Mouse (Mus musculus) layer of hippocampus, postnatal 14 days (tissue): ENCODE results near the gene Rora. TPM values are rescaled to one million over a fixed set of nuclear protein-coding genes. Genes with fewer than 3 reads are reported as not detected.

Source experiments
- DNase-seq, 2 experiments: peaks; one replicate each; pipeline ENCODE4 v3.0.0; 2021 to 2022; ENCODE audit warnings: low spot score in 2 of 2, mixed read lengths in 1 of 2
- total RNA-seq, 2 experiments: library from RNA; stranded (reverse); gene quantifications; 2 replicates each; pipeline ENCODE4 v1.2.3; 2021

The Rora gene
- total RNA-seq, 2 experiments from 2014 or later, result 29.3 to 49.5 TPM

- no peak for DNase-seq
These were observed 336.4 kb downstream of the Rora start for GRCm38 (mm10) chr9:68989885-68990449.

DNA sequence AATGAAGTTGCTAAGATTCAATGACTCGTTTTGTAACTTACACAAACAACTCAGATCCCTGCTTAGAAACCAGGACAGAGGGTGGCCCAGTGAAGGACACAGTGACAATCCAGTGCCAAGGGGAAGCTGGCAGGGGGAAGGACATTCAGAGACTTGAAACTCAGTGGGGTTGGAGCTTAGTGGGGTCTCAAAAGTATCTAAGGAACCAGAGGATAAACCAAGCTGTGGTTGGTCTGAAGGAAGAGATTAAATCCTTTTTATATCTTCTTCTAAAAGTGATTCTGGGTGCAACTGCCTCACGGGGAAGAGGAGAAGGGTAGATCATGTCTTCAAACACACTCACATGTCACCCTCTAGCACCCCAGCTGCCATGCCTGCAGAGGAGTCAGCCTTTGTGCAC is 340.3 kb downstream of the Rora start:
- no peak for DNase-seq

GRCm38 (mm10) chr9:68998961-68999360 is 345.4 kb downstream of the Rora start:
- DNase-seq, result no peak

DNA sequence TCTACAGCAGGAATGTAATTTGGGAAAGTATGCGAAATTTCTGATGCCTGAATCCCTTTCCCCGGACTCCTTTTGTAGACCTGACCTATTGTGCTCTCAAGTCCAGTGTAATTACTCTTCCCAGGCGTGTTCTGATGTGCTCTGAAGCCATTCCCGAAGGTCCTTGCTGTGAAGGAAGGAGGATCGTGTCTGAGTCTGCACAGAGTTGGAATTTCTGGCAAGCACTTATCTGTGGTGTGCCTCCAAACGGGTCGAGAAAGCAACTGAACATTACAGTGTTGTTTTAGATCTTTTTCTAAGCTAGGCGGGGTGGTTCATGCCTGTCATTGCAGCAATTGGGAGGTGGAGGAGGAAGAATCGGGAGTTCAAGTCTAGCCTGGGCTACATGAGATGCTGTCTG is 350.9 kb downstream of the Rora start:
- no peak for DNase-seq

DNA sequence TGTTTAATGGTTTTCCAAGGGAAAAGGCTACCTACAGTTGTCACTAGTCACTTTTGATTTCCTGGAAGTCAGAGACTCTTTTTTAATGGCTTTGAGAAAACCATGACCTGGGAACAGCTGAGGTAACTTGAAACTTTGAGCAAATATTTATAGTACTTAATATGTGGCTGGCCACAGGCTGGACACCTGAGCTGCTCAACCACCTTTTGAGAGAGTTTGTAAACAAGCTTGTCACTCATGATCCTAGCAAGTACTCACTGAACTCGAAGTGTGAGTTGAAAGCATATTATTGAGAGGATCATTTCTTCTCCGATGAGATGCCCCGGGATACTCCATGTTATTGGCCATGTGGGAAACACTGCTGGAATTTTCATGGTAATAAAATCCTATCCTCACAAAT is 353.1 kb downstream of the Rora start:
- DNase-seq, result no peak

- DNase-seq, result no peak
These were observed 355.1 kb downstream of the Rora start for GRCm38 (mm10) chr9:69008706-69009105.

GRCm38 (mm10) chr9:69010886-69011285 is 357.3 kb downstream of the Rora start:
- DNase-seq, result no peak

DNA sequence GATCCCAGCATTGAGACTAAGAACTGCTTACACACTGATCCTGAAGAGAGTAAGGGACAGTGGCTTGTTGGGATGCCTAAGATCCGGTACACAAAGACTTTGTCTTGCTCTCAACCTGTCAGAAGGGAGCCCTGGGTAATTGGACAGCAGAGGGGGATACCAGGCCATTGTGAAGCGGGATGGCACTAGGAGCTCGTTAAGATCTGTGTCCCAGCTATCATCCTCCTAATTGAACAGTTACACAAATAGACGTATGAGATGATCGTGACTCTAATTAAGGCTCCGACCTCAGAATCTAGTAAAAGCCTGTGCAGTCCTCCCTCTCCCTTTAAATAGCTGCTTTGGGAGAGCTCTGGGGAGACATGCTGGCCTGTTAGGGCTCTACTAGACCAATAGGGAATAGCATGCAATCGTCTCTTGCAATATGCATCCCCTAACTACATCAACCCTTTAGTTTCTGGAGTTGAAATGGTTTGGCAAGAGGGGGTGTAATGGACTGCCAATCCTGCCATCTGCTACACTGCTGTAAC is 359.7 kb downstream of the Rora start:
- DNase-seq, result no peak

DNA sequence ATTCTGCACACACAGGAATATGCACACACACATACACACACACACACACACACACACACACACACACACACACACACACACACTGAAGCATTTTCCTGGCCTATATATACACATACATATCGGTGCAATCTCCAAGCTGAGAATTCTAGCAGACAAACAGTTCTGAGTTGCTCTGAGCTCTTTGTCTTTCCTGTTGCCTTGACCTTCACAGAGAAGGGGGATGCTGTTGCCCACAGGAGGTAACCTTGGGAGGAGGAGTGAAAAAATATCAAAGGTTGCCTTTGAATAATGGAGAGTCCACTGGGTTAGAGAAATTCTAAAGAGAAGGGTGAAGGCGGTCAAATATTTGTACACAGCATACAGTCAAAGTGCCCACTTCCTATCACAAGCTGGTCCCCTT is 360.6 kb downstream of the Rora start:
- no peak for DNase-seq

- DNase-seq, result no peak
These were observed 366.8 kb downstream of the Rora start for GRCm38 (mm10) chr9:69020381-69020780.

GRCm38 (mm10) chr9:69021482-69021881 is 367.9 kb downstream of the Rora start:
- peak in 1 of 2 experiments; percentile 44 for DNase-seq

DNA sequence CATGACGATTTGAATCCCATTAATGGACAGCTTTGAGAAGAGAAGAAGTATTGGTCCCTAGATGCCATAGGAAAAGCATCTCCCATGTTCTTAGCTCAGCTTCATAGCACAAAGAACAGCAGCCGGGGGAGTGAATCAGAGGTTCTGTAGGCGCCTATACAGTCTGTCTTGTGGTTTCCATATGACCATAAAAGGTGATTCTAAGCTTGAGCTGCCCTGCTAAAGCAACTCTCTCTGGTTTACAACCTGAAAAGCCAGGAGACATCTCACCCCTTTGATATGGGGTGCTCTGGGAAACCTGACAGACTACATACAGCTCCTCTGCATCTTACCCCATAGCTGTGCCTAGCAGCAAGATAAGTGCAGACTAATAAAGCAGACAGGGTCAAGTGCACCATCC is 369.7 kb downstream of the Rora start:
- DNase-seq, result no peak

DNA sequence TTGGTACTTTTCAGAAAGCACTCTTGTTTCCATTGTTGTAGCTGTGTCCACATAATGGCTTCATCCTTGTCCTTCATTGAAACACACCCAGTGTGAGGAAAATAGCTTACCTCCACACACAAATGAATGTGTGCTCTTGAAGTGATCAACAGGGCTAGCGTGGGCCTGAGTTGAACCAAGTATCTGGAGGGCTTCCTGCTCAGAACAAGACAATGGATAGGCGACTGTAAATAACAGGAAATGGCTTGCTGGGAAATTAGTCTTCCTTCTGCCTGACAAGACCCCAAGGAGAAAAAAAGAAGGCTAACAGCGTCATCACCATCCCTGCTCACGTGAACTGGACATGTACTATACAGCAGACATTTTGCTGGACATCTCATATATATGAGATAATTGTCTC is 374.6 kb downstream of the Rora start:
- DNase-seq, result no peak

DNA sequence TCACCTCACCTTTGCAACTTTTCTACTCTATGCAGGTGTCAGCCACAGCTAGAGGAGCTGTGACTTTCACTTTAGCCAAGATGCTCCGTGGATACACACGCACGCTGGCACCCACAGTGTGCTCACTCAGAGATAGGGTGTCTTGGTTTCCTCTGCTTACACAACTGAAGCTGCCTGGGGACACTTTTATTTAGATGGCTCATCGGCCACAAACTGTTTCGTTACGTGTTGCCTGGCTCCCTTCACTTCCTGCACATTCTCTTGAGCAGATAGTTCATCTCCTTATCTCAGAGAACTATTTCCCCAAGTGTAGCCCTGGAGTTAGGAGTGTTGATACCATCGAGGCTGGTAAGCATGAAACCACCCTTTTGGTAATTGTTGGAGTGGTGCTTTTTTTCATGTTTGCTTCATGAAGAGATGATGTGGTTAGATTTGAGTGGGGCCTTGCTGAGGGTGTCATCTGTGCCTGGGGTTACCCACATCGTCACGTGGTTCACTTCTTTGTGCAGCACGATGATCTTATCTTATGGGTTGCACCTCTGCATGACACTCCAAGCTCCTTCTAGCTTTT is 380.8 kb downstream of the Rora start:
- DNase-seq, result no peak

DNA sequence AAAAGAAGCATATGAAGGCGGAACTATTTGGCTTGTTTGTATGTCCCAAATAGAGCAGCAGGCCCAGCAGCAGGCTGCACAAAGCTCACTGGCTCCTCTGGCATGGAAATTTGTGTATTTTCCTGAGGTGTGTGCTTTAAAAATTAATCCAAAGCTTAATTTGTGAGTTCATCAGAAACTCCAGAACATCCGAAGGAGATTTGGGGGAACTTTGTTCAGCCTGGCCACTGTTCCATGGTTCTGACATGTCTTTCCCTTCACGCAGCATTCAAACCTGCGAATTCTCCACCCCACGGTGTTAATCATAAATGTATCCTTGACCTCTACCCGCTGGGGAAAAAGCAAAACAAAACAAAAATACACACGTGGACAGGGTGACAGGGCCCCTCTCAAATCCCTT is 381.9 kb downstream of the Rora start:
- DNase-seq, result no peak

DNA sequence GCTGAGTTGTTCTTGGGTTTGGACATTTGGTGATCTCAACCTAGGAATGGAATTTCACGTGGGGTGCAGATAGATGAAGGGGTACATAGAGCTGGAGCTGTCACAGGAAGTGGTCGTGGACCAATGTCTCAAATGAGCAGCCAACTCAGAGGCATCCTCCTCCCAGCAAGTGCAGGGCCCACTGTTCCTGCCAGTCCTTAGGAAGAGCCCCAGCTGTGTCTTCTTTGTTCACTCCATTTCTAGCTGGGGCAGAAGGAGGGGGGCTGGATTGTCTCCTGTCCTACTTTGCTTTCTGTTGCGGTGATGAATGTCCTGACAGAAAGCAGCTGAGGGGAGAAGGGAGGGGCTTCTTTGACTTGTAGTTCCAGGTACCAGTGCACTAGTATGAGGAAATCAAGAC is 382.7 kb downstream of the Rora start:
- no peak for DNase-seq

DNA sequence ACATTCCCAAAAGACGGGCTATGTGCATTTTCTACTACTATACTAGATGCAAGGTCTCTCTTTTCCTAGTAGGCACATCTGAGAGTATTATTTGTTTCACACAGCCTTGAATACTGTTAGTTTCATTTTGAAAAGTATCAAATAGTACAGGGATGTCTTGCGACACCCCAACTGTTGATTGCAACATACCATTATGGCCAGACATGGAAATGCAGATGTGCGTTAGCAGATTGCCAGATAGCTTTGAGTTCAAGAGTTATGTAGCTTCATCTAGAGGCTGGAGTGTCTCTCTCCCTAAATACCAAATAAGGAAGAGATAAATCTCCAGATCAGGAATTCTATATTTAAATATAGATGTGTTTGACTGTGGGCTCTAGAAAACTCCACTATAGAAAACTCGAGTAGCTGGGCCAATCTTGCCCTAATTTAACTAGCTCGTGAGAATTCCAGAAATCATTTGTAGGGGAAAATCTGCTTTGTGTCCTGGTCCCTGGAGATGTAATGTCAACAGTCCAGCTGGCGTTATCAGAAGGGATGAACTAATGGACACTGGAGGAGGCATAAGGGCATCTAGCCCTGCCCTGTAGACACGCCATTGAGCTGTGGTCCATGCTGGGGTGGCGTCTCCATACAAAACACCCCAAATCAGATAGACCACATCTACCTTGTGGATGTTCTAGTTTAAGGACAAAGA is 390.5 kb downstream of the Rora start:
- DNase-seq, result no peak

- DNase-seq, result no peak
These were observed 391.1 kb downstream of the Rora start for GRCm38 (mm10) chr9:69044614-69045133.

DNA sequence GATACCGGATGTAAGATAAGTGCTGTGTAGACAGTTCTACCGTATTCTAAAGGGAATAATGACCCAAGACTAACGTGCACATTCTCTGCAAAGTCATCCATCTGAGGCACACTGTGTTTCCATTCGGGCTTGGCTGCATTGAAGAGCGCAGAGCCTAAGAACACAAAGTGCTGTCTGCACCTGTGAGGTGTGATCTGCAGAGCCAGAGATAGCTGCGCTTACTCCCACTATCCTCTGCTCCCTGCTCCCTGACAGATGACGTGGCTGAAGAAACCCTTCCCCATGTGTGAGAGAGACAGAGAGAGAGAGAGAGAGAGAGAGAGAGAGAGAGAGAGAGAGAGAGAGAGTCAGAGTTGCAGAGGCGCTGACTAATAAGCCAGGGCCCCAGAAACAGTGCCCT is 392.3 kb downstream of the Rora start:
- DNase-seq, result no peak

DNA sequence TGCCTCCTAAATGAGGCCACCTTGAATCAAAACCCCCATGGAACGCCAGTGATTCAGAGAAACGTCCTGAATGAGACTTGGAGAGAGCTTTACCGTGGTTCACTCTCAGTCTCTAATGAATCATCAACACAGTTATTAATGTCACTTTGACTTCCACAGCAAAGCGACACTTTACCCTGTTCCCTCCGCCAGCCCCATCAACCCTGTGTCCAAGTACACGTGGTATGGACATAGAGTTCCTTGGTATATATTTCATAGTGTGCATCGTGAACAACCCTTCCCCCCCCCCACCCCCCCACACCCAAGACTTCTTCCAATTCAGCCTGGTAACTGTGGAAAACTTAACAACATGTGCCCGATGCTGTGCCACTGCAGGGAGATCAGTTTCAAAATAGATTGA is 397.3 kb downstream of the Rora start:
- no peak for DNase-seq

DNA sequence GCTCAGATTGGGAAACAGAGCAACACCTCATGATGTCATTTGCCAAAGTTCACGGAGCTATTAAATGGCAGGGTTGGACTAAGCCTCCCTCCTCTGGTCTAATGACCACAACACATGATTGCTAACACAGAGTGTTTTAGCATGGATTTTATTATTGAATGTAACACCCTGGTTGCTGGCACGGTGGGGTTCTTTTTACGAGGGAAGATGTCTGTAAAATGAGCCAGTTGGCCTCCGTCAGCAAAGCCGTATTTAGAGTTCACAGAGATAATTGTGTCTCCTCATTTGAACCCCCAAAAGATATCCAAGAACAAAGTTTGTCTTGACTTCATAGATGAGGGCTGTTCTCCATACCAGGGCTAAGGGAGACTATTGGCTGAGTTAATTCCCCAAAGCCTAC is 398.3 kb downstream of the Rora start:
- DNase-seq, result no peak

GRCm38 (mm10) chr9:69055302-69055701 is 401.7 kb downstream of the Rora start:
- DNase-seq, result peak in 1 of 2 experiments; percentile 4
